Mouse (Mus musculus) erythroblast, embryonic 14.5 days (primary cell): Measurements from ENCODE around the gene Ankrd33.

Source experiments
- GATA1 ChIP-seq: IDR thresholded peaks from 2 replicates; pipeline ENCODE4 v1.6.1; 2012; ENCODE audit warnings: low read length, inconsistent platforms, mixed read lengths
- TAL1 ChIP-seq: IDR thresholded peaks from 3 replicates; pipeline ENCODE4 v1.6.1; 2012; ENCODE audit warnings: low read length, inconsistent platforms, mixed read lengths

DNA sequence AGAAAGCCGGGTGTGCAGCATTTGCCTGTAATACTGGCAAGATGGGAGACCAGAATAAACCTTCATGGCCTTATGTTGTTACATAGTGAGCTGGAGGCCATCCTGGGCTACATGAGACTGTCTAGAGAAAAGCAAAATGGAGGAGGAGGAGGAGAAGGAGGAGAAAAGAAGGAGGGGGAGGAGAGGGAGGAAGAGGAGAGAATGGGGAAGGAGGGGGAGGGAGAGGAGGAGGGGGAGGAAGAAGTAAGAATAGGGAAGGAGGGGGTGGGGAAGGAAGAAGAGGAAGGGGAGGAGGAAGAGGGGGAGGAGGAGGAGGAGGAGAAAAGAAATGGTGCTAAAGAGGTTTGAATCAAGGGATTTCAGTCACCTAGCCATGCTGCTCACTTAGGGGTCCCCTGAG, 44.6 kb downstream of the Ankrd33 start:
- TF ChIP-seq GATA1 (no peak), TAL1 (no peak)
